Mouse (Mus musculus): ENCODE measurements at regions not wholly inside any gene's neighbourhood (a gene's known extent, or its start where the extent isn't known, plus 50 kb on each side); places are given as distances from the start of the nearest gene placed in this dataset.

DNA sequence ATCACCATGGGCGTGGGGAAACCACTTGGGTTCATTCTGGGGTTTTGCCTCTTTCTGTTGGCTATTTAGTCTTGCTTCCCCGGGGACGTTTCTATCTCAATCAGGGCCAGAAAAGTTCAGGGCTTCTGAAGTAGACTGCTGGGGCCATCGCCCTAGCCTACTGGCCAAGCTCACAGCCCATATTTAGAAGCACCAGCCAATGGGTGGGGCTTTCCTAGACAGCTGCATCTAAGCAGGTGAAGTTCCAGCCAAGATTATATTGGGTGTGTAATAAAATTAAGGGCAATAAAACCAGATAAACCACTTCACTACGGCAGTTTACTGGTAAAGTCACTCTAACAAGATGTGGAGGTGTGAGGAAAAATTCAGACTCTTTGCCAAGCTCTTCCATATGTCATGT, 496.5 kb downstream of the Zfp704 start:
- no peak for TF ChIP-seq CTCF (IDR thresholded peaks at IDR 0.05; ENCODE audit: low read depth)
- H3K27ac ChIP-seq, result no peak overlapping the region
- H3K4me1 ChIP-seq (ENCODE audit: insufficient read depth, low read length), result no peaks in the 10 kb centered on the region
- no peaks in the 10 kb centered on the region for H3K36me3 ChIP-seq (ENCODE audit: insufficient read depth, low read length)
- H3K9ac ChIP-seq (replicated peaks; ENCODE audit: low read length), result no peak overlapping the region
- ATAC-seq, result no peak
- DNase-seq (ENCODE audit: low spot score), result no peak
- no peaks in the 10 kb centered on the region for H3K9me3 ChIP-seq (ENCODE audit: low read length)
- H3K4me3 ChIP-seq (ENCODE audit: low read length), result no peak overlapping the region
- H3K27me3 ChIP-seq (ENCODE audit: insufficient read depth, low read length), result no peaks in the 10 kb centered on the region
- no peak overlapping the region for H3K4me2 ChIP-seq (ENCODE audit: low read depth, low read length)
- WGBS, result 84% methylated on average over 5 of the region's 5 CpGs

DNA sequence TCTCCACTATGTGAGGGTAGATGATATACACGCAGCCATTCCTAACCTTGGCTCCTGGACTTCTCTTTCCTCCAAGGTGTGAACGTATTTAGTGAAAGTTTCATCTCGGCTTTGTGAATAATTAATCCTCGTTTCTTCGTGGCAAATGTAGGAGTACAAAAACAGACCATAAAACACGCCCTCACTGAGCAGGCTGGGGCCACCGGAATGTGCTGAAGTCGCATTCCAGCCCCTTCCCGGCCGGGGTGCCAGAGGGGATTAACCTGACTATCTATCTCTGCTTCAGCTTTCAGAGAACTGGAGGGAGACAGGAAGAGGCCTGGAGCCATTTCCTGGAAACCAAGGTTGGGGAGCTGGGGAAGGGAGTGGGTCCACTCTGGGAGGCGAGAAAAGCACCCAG, 499.1 kb downstream of the Zfp704 start:
- H3K9me3 ChIP-seq (ENCODE audit: low read length), result no peaks in the 10 kb centered on the region
- DNase-seq (ENCODE audit: low spot score), result no peak
- no peak for TF ChIP-seq CTCF (IDR thresholded peaks at IDR 0.05; ENCODE audit: low read depth)
- no peak overlapping the region for H3K27ac ChIP-seq
- H3K36me3 ChIP-seq (ENCODE audit: insufficient read depth, low read length), result no peaks in the 10 kb centered on the region
- 50% methylated on average over 11 of the region's 11 CpGs for WGBS
- no peaks in the 10 kb centered on the region for H3K4me1 ChIP-seq (ENCODE audit: insufficient read depth, low read length)
- no peak overlapping the region for H3K4me2 ChIP-seq (ENCODE audit: low read depth, low read length)
- H3K27me3 ChIP-seq (ENCODE audit: insufficient read depth, low read length), result no peaks in the 10 kb centered on the region
- no peak for ATAC-seq
- H3K4me3 ChIP-seq (ENCODE audit: low read length), result no peak overlapping the region
- no peak overlapping the region for H3K9ac ChIP-seq (replicated peaks; ENCODE audit: low read length)

DNA sequence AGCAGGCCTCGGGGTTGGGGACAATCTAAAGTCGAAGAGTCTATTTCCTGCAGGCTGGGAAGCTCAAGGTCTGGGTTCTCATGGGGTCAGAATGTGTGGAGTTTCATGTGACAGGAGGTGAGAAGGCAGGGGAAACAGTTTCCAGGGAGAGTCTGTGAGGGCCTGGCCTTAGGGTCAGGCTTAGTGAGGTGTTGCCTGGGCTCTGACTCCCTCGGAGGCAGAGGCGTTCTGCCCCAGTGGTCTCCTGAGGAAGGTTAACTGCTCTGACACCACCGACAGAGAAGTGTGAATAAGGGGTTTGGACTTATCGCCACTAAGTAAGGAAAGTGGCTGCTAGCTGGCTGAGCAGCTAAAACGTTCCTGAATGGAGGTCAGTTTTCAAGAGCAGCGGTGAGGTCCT, 499.9 kb downstream of the Zfp704 start:
- TF ChIP-seq CTCF (IDR thresholded peaks at IDR 0.05; ENCODE audit: low read depth), result no peak
- H3K9ac ChIP-seq (replicated peaks; ENCODE audit: low read length), result no peak overlapping the region
- WGBS, result 52% methylated on average over 8 of the region's 8 CpGs
- H3K9me3 ChIP-seq (ENCODE audit: low read length), result no peaks in the 10 kb centered on the region
- no peak for ATAC-seq
- DNase-seq (ENCODE audit: low spot score), result no peak
- H3K27ac ChIP-seq, result no peak overlapping the region
- no peaks in the 10 kb centered on the region for H3K4me1 ChIP-seq (ENCODE audit: insufficient read depth, low read length)
- H3K4me3 ChIP-seq (ENCODE audit: low read length), result no peak overlapping the region
- no peak overlapping the region for H3K4me2 ChIP-seq (ENCODE audit: low read depth, low read length)
- H3K27me3 ChIP-seq (ENCODE audit: insufficient read depth, low read length), result no peaks in the 10 kb centered on the region
- no peaks in the 10 kb centered on the region for H3K36me3 ChIP-seq (ENCODE audit: insufficient read depth, low read length)

DNA sequence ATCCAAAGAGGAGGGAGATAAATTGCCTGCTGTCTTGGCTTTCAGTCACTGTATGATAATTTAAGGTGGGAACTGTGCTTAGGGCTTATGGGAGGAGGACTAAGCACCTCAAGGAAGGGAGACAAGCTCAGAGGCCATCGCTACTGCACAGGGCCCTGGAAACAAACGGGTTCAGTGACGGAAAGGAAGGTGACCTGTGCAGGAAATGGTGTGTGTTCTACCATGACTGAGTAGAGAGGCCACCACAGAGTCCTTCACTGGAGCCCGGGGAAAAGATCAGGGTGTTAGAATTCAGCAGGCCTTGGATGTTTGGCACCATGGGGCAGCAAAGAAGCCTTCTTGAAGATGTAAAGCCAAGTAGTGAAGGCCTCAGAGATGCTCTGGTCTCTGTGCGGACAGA, 500.4 kb downstream of the Zfp704 start:
- DNase-seq (ENCODE audit: low spot score), result no peak

DNA sequence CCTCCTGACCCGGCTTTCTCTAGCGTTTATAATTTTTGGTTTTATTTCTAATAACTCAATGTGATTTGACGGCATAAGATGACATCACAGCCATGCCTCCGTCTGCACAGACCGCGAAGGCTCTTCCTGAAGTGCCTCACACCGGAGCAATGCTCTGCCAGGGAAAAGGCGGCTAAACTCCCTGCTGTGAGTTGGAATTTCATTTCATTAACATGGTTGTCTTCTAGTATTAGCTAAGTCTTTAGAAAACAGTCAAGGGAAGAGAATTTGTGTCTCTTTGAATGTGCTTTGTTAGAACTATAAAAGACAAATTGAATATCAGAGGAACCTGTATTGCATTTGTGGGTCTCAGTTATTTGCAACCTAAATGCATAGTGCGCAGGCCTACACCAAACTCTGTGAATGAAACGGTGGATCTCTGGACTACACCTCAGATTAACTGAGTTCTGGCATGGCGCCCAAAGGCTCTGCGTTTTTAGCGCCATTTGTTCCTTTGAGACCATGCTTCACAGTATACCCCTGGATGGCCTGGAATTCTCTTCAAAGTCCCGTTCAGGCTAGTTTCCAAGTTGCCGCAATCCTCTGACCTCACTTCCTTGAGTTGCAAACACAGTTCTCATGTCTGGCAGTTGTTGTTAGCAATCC, 502.0 kb downstream of the Zfp704 start:
- 68% methylated on average over 15 of the region's 15 CpGs for WGBS
- no peak overlapping the region for H3K9ac ChIP-seq (replicated peaks; ENCODE audit: low read length)
- no peak overlapping the region for H3K4me3 ChIP-seq (ENCODE audit: low read length)
- H3K36me3 ChIP-seq (ENCODE audit: insufficient read depth, low read length), result no peaks in the 10 kb centered on the region
- no peak overlapping the region for H3K27ac ChIP-seq
- DNase-seq (ENCODE audit: low spot score), result no peak
- H3K9me3 ChIP-seq (ENCODE audit: low read length), result no peaks in the 10 kb centered on the region
- H3K4me1 ChIP-seq (ENCODE audit: insufficient read depth, low read length), result no peaks in the 10 kb centered on the region
- TF ChIP-seq CTCF (IDR thresholded peaks at IDR 0.05; ENCODE audit: low read depth), result no peak
- no peak for ATAC-seq
- no peak overlapping the region for H3K4me2 ChIP-seq (ENCODE audit: low read depth, low read length)
- no peaks in the 10 kb centered on the region for H3K27me3 ChIP-seq (ENCODE audit: insufficient read depth, low read length)

More for the DNA sequence above, 500.4 kb downstream of the Zfp704 start:
- no peak for ATAC-seq
- Histone ChIP-seq H3K4me2 (ENCODE audit: low read depth, low read length) (no peak overlapping the region), H3K4me3 (ENCODE audit: low read length) (no peak overlapping the region), H3K9ac (replicated peaks; ENCODE audit: low read length) (no peak overlapping the region), H3K27me3 (ENCODE audit: insufficient read depth, low read length) (no peaks in the 10 kb centered on the region), H3K4me1 (ENCODE audit: insufficient read depth, low read length) (no peaks in the 10 kb centered on the region), H3K9me3 (ENCODE audit: low read length) (no peaks in the 10 kb centered on the region), H3K36me3 (ENCODE audit: insufficient read depth, low read length) (no peaks in the 10 kb centered on the region), H3K27ac (no peak overlapping the region)
- whole genome bisulfite sequencing, result 89% methylated on average over 5 of the region's 5 CpGs
- TF ChIP-seq CTCF (IDR thresholded peaks at IDR 0.05; ENCODE audit: low read depth), result no peak

DNA sequence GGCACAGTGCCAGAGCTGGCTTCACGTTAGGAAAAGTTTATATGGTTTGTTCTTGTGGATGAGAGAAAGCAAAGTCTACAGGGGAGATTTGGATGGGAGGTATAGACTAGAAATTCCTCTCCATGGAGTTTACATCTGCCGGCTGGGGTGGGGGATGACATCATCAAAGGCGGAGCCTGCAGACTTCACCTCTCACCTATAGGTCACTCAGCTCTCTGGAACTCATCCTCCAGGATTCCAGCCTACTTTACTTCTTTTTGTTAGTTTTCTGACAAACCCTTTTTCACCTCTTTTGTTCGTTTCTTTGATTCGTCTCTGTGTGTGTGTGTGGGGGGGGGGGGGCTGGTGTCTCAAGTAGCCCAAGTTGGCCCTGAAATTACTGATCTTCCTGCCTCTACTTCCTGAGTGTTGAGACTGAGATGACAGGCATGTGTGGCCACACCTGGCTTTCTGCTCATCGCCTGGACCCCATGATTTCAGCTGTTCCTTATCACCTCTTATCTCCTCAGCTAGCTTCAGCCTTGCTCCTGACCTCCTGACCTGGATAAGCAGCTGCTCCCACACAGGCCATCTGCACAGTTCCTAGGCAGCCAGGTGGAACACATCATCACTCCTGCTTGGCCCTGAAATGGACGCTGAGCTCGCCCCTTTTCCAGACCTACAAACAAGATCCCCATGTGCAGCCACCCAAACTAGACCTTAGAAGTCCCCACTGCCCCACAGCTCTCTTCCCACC, 504.5 kb downstream of the Zfp704 start:
- Histone ChIP-seq H3K4me2 (ENCODE audit: low read depth, low read length) (no peak overlapping the region), H3K36me3 (ENCODE audit: insufficient read depth, low read length) (no peaks in the 10 kb centered on the region), H3K4me3 (ENCODE audit: low read length) (no peak overlapping the region), H3K9me3 (ENCODE audit: low read length) (no peaks in the 10 kb centered on the region), H3K9ac (replicated peaks; ENCODE audit: low read length) (no peak overlapping the region), H3K4me1 (ENCODE audit: insufficient read depth, low read length) (no peaks in the 10 kb centered on the region), H3K27ac (no peak overlapping the region), H3K27me3 (ENCODE audit: insufficient read depth, low read length) (no peaks in the 10 kb centered on the region)
- DNase-seq (ENCODE audit: low spot score) (no peak), ATAC-seq (no peak)
- 73% methylated on average over 8 of the region's 8 CpGs for WGBS
- TF ChIP-seq CTCF (IDR thresholded peaks at IDR 0.05; ENCODE audit: low read depth), result no peak

- no peak for ATAC-seq
- H3K4me1 ChIP-seq (ENCODE audit: insufficient read depth, low read length), result no peaks in the 10 kb centered on the region
- no peak for DNase-seq (ENCODE audit: low spot score)
- 86% methylated on average over 6 of the region's 6 CpGs for WGBS
- H3K9me3 ChIP-seq (ENCODE audit: low read length), result no peaks in the 10 kb centered on the region
- H3K9ac ChIP-seq (replicated peaks; ENCODE audit: low read length), result no peak overlapping the region
- no peaks in the 10 kb centered on the region for H3K36me3 ChIP-seq (ENCODE audit: insufficient read depth, low read length)
- H3K27me3 ChIP-seq (ENCODE audit: insufficient read depth, low read length), result no peaks in the 10 kb centered on the region
- H3K4me2 ChIP-seq (ENCODE audit: low read depth, low read length), result no peak overlapping the region
- H3K4me3 ChIP-seq (ENCODE audit: low read length), result no peak overlapping the region
- no peak overlapping the region for H3K27ac ChIP-seq
- no peak for TF ChIP-seq CTCF (IDR thresholded peaks at IDR 0.05; ENCODE audit: low read depth)
Observed at GRCm38 (mm10) chr3:9103456-9103855, 506.4 kb downstream of the Zfp704 start.

All from hindbrain, postnatal 0 days (tissue).